Mouse (Mus musculus) stomach, embryonic 16.5 days (tissue): Measurements from ENCODE around the gene Egfl6. TPM values are rescaled to one million over a fixed set of nuclear protein-coding genes. Genes with fewer than 3 reads are reported as not detected.

ENCODE experiments used
- ATAC-seq: fragments of 200-750 bp; cut with Nextera tagmentation; 2 replicates; pipeline ENCODE4 v1.8.0; 2017; ENCODE audit warnings: moderate number of reproducible peaks, moderate TSS enrichment; ENCODE audit not compliant: insufficient read depth, low FRiP score
- H3K27ac ChIP-seq: fragments of 300-500 bp; sonication (generic); 2 replicates; pipeline ENCODE4 v1.5.1; 2014; ENCODE audit warnings: low read length
- H3K27me3 ChIP-seq: fragments of 300-500 bp; sonication (generic); 2 replicates; pipeline ENCODE4 v1.6.1; 2014; ENCODE audit warnings: low read length, control low read depth, mixed read lengths; ENCODE audit not compliant: control insufficient read depth, insufficient read depth
- H3K36me3 ChIP-seq: fragments of 300-500 bp; sonication (generic); 2 replicates; pipeline ENCODE4 v1.6.1; 2014; ENCODE audit warnings: low read length; ENCODE audit not compliant: control insufficient read depth, insufficient read depth
- H3K4me1 ChIP-seq: fragments of 300-500 bp; sonication (generic); 2 replicates; pipeline ENCODE4 v1.6.1; 2014; ENCODE audit warnings: low read length, control low read depth, mixed read lengths; ENCODE audit not compliant: control insufficient read depth, insufficient read depth
- H3K4me2 ChIP-seq: fragments of 300-500 bp; sonication (generic); 2 replicates; pipeline ENCODE4 v1.6.1; 2014; ENCODE audit warnings: low read depth, low read length, mixed read lengths
- H3K4me3 ChIP-seq: fragments of 300-500 bp; sonication (generic); replicated peaks from 2 replicates; pipeline ENCODE4 v1.5.1; 2014; ENCODE audit warnings: mild to moderate bottlenecking, low read length
- H3K9ac ChIP-seq: fragments of 300-500 bp; sonication (generic); 2 replicates; pipeline ENCODE4 v1.6.1; 2014; ENCODE audit warnings: low read length
- H3K9me3 ChIP-seq: fragments of 300-500 bp; sonication (generic); replicated peaks from 2 replicates; pipeline ENCODE4 v1.6.1; 2016; ENCODE audit warnings: low read length, control low read depth; ENCODE audit not compliant: control insufficient read depth
- WGBS: fragments of 180-500 bp; shearing (Covaris S2); extraction: QIAGEN DNeasy Blood & Tissue Kit; methylation state at CpG from one replicate; pipeline ENCODE4 v1.1.7; 2014; 5-methylcytosine and 5-hydroxymethylcytosine counted together
- polyA plus RNA-seq: library from polyadenylated mRNA; unstranded; fragments of >200 nt; fragmentation: Nextera tagmentation; extraction: Ambion mirVana; gene quantifications from 2 replicates; pipeline ENCODE4 v1.2.1, GENCODE M21; 2015

Gene Egfl6
- 20.7 and 21.5 TPM in 2 replicates for polyA plus RNA-seq

DNA sequence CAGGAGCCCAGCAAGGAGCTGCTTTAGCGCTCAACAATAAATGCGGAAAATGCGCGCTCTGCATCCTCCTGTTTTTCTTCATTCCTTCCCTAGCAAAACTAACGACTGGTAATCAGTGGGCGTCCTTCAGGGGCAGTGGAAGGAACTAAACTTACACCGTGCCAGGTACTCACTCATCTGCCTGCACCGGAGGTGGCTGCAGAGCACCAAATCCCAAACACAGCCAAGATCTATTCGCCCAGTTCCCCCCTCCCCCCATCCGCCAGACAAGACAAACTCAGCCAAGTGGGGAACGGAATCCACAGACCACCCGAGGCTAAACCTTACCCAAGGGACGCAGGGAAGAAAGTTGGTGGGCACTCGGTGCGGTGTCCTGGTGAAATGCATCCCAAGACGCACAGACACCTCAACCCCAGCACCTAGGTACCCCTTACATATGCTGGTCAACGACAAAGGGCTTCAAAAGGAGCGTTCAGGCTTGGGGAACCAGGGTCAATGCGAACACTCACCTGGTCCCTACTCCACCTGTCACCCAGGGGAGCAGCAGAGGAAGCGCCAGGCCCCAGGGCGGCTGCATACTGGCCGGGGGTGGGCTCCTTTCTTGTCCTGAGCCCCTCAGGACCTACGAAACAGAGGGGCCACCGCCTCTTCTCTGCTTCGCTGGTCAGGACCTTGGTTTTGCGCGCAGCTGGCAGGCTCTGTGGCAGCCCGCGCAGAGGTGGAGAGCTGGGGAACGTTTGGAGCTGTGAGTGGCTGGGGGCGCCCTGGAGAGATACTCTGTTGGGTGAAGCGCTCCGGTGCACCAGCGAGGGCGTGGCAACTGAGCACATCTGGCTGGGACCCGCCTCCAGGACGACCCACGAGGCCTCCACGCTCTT lies at the start of gene Egfl6:
Gene Egfl6 (minus strand): TSS at position 774 of the 878 bp plus-strand sequence.
- Histone ChIP-seq H3K9ac (peak within 1 kb of the TSS; percentile 62), H3K4me1 (no peaks in the 10 kb centered on the region; the same call in 1 of the 2 replicates), H3K4me2 (peak within 1 kb of the TSS; percentile 57), H3K36me3 (no peaks in the 10 kb centered on the region), H3K4me3 (peak within 1 kb of the TSS; percentile 39), H3K27me3 (peaks cover 4% of the 10 kb centered on the region; the same call in 1 of the 2 replicates), H3K27ac (no peak within 1 kb of the TSS; the same call in 1 of the 2 replicates), H3K9me3 (no peaks in the 10 kb centered on the region)
- 19% methylated on average over 35 of the region's 39 CpGs for WGBS
- no peak for ATAC-seq

DNA sequence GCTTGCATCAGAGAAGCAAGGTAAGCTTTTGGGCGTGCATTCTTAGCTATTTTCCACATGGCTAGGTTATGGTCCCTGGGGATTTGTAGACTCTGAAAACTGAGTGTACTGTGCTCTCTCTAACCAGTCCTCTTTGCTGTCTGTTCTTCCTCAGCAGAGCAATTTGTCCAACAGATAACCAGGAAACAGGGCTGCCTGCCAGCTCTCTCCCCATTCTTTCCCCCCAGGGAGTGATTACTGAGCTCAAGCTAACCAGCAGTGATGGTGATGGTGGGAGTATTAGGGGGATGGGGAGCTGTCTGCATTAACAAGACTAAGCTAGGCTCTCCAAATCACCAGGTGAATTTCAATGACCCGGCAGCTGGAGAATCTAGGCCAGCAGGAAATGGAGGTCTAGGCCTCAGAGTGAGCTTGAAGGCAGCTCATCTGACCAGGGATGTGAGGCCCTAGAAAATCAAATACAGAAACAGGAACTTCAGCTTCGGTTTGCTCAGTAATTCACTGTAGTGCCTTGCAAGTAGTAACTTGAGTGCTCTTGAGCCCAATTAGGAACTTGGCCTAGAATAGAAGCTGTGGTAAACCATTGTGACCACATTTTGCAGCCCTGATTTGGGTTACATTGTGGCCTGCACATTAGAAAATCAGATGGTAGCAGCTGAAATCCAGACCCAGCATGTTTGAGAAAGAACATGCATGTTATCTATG lies 41.5 kb upstream of the Egfl6 start:
- ATAC-seq: no peak
- no peaks in the 10 kb centered on the region for H3K36me3 ChIP-seq
- H3K4me1 ChIP-seq: no peaks in the 10 kb centered on the region; the same call in none of the 2 replicates
- peaks cover 4% of the 10 kb centered on the region; the same call in 1 of the 2 replicates for H3K27me3 ChIP-seq
- H3K4me3 ChIP-seq: no peak overlapping the region
- no peak overlapping the region for H3K27ac ChIP-seq
- H3K9ac ChIP-seq: no peak overlapping the region
- WGBS: 50% methylated on average over 3 of the region's 3 CpGs
- H3K9me3 ChIP-seq: no peaks in the 10 kb centered on the region
- no peak overlapping the region for H3K4me2 ChIP-seq

DNA sequence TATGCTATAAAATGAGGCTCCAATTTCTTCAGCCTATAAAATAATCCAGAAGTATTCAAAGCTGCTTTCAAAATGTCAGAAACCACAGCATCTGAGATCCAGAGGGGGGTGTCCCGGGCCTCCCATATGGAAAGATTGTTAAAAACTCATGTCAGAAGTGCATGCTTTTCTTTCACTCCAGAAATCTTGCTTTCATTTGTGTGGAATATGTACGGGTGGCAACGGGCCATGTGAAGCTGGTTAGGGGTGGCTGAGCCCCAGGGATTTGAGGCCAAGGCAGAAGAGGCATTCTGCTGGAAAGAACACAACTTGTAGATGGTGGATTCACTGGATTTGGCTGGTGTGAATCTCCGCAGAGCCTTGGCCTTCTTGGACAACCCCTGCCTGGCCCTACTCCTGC lies 40.7 kb upstream of the Egfl6 start:
- no peak overlapping the region for H3K27ac ChIP-seq
- 78% methylated on average over 4 of the region's 4 CpGs for WGBS

GRCm38 (mm10) chrX:166623176-166623575 lies 37.7 kb upstream of the Egfl6 start:
- Histone ChIP-seq H3K9ac (no peak overlapping the region), H3K4me1 (peaks cover 4% of the 10 kb centered on the region), H3K4me3 (no peak overlapping the region), H3K4me2 (no peak overlapping the region), H3K9me3 (no peaks in the 10 kb centered on the region), H3K27me3 (peaks cover 6% of the 10 kb centered on the region; the same call in 1 of the 2 replicates), H3K36me3 (no peaks in the 10 kb centered on the region), H3K27ac (no peak overlapping the region)
- WGBS: 60% methylated on average over 3 of the region's 3 CpGs
- ATAC-seq: no peak

More for the DNA sequence above, 40.7 kb upstream of the Egfl6 start:
- Histone ChIP-seq H3K27me3 (peaks cover 4% of the 10 kb centered on the region; the same call in 1 of the 2 replicates), H3K36me3 (no peaks in the 10 kb centered on the region), H3K4me2 (no peak overlapping the region), H3K4me1 (no peaks in the 10 kb centered on the region; the same call in none of the 2 replicates), H3K9me3 (no peaks in the 10 kb centered on the region), H3K4me3 (no peak overlapping the region), H3K9ac (no peak overlapping the region)
- no peak for ATAC-seq

DNA sequence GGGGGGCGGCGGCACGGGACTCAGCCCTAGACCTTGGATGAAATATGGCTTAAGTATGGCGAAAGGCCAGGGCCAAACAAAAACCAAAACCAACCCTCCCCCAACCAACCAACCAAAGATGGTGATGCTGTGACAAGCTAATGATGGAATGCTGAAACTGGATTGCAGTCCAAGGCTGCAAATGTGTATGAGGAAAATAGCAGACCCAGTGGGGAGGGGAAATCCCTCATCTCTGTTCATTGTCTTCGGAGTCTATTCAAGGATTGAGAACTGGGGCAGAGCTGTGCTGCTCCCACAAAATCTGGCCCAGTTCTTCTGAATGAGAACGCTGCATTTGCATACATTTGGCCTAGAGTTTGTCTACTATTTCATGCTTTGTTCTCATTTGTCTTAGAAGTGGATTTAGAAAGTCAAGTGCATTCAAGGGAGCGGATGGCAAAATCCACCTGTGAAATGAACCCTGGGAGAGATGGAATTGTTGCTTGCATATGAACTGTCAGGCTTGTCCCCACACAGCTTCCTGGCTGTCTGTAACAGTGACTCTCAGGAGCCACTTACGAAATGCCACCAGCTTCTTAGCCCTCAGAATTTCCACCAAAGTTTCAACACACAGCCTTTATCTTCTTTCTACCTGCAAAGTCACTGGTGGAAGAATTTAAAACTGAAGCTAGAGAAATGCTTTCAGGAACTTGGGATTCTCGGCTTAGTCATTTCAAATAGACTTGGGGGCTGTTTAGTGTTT lies 36.2 kb upstream of the Egfl6 start:
- Histone ChIP-seq H3K4me3 (no peak overlapping the region), H3K27me3 (peaks cover 6% of the 10 kb centered on the region; the same call in 1 of the 2 replicates), H3K27ac (no peak overlapping the region; the same call in 1 of the 2 replicates), H3K4me2 (no peak overlapping the region), H3K4me1 (peaks cover 4% of the 10 kb centered on the region), H3K9ac (no peak overlapping the region), H3K9me3 (no peaks in the 10 kb centered on the region), H3K36me3 (no peaks in the 10 kb centered on the region)
- no peak for ATAC-seq
- 46% methylated on average over 9 of the region's 9 CpGs for WGBS

- whole genome bisulfite sequencing: 46% methylated on average over 6 of the region's 6 CpGs
- ATAC-seq: no peak
- no peak overlapping the region for H3K4me3 ChIP-seq
- no peaks in the 10 kb centered on the region for H3K36me3 ChIP-seq
- no peak overlapping the region for H3K9ac ChIP-seq
- H3K9me3 ChIP-seq: no peaks in the 10 kb centered on the region
- peak overlapping the region; percentile 18; the same call in 1 of the 2 replicates for H3K27ac ChIP-seq
- H3K4me2 ChIP-seq: 0 out of 2 replicates have a peak overlapping the region, but pooled peaks have one; percentile 5
- peaks cover 4% of the 10 kb centered on the region for H3K4me1 ChIP-seq
- H3K27me3 ChIP-seq: peaks cover 6% of the 10 kb centered on the region; the same call in 1 of the 2 replicates
Observed at GRCm38 (mm10) chrX:166620900-166621299, 35.4 kb upstream of the Egfl6 start.

GRCm38 (mm10) chrX:166619084-166619483 lies 33.6 kb upstream of the Egfl6 start:
- H3K9me3 ChIP-seq: no peaks in the 10 kb centered on the region
- no peak for ATAC-seq
- H3K27me3 ChIP-seq: peaks cover 6% of the 10 kb centered on the region; the same call in 1 of the 2 replicates
- H3K36me3 ChIP-seq: no peaks in the 10 kb centered on the region
- 74% methylated on average over 4 of the region's 4 CpGs for WGBS
- no peak overlapping the region for H3K4me3 ChIP-seq
- peaks cover 4% of the 10 kb centered on the region for H3K4me1 ChIP-seq
- H3K9ac ChIP-seq: no peak overlapping the region
- no peak overlapping the region for H3K27ac ChIP-seq
- no peak overlapping the region for H3K4me2 ChIP-seq

DNA sequence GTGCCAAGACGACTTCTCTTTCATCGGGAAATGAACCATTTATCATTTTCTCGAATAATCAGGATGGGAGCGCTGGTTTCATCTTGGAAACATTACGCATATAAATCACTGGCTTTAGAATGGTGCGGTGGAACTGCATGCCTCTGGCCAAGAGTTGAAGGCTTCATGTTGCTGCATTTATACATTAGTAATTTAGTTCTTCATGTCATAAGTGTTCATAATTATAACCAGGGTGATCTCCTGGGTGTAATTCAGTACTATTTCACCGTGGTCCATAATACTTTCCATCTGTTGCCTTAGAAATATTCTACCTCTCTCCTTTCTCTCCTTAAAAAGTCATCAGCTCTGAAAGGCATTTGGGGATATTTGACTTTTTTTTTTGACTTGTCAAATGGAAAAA lies 29.7 kb upstream of the Egfl6 start:
- no peaks in the 10 kb centered on the region for H3K36me3 ChIP-seq
- peaks cover 2% of the 10 kb centered on the region; the same call in 1 of the 2 replicates for H3K27me3 ChIP-seq
- H3K4me3 ChIP-seq: no peak overlapping the region
- ATAC-seq: no peak
- no peak overlapping the region for H3K27ac ChIP-seq
- H3K9me3 ChIP-seq: no peaks in the 10 kb centered on the region
- H3K9ac ChIP-seq: no peak overlapping the region
- no peaks in the 10 kb centered on the region for H3K4me1 ChIP-seq
- no peak overlapping the region for H3K4me2 ChIP-seq
- WGBS: 56% methylated on average over 7 of the region's 7 CpGs
